Mouse (Mus musculus) lung, embryonic 14.5 days (tissue): Measurements from ENCODE around the gene Arhgap18. TPM values are rescaled to one million over a fixed set of nuclear protein-coding genes. Genes with fewer than 3 reads are reported as not detected.
A peak's percentile ranks its signal among the peaks of the same experiment; 100 is the strongest.

ENCODE experiments used
- ATAC-seq: fragments of 200-750 bp; cut with Nextera tagmentation; 2 replicates; pipeline ENCODE4 v1.8.0; 2017; ENCODE audit warnings: mild to moderate bottlenecking, moderate TSS enrichment, moderate library complexity; ENCODE audit not compliant: insufficient read depth
- DNase-seq: peaks from one replicate; pipeline ENCODE4 v3.0.0-alpha.2; 2015
- H3K27ac ChIP-seq: fragments of 300-500 bp; sonication (generic); 2 replicates; pipeline ENCODE4 v1.5.1; 2014; ENCODE audit warnings: low read depth, mild to moderate bottlenecking, moderate library complexity
- H3K27me3 ChIP-seq: fragments of 300-500 bp; sonication (generic); 2 replicates; pipeline ENCODE4 v1.6.1; 2014; ENCODE audit warnings: low read length, control low read depth; ENCODE audit not compliant: insufficient read depth
- H3K36me3 ChIP-seq: fragments of 300-500 bp; sonication (generic); 2 replicates; pipeline ENCODE4 v1.6.1; 2014; ENCODE audit warnings: control low read depth; ENCODE audit not compliant: insufficient read depth
- H3K4me1 ChIP-seq: fragments of 300-500 bp; sonication (generic); 2 replicates; pipeline ENCODE4 v1.6.1; 2014; ENCODE audit warnings: antibody characterized with exemption, control low read depth; ENCODE audit not compliant: insufficient read depth
- H3K4me2 ChIP-seq: fragments of 300-500 bp; sonication (generic); 2 replicates; pipeline ENCODE4 v1.6.1; 2014; ENCODE audit warnings: mild to moderate bottlenecking
- H3K4me3 ChIP-seq: fragments of 300-500 bp; sonication (generic); 2 replicates; pipeline ENCODE4 v1.5.1; 2014; ENCODE audit warnings: low read depth, low read length
- H3K9ac ChIP-seq: fragments of 300-500 bp; sonication (generic); 2 replicates; pipeline ENCODE4 v1.6.1; 2014
- H3K9me3 ChIP-seq: fragments of 300-500 bp; sonication (generic); 2 replicates; pipeline ENCODE4 v1.6.1; 2016; ENCODE audit warnings: low read depth, low read length, control low read depth
- CTCF ChIP-seq: IDR thresholded peaks from 2 replicates; pipeline ENCODE4 v1.5.1; 2016; ENCODE audit warnings: antibody characterized with exemption, low read depth
- WGBS: fragments of 180-500 bp; shearing (Covaris S2); extraction: QIAGEN DNeasy Blood & Tissue Kit; methylation state at CpG from one replicate; pipeline ENCODE4 v1.1.7; 2014; 5-methylcytosine and 5-hydroxymethylcytosine counted together
- polyA plus RNA-seq: library from polyadenylated mRNA; unstranded; fragments of >200 nt; fragmentation: Nextera tagmentation; extraction: Ambion mirVana; gene quantifications from 2 replicates; pipeline ENCODE4 v1.2.1, GENCODE M21; 2014

The Arhgap18 gene
- polyA plus RNA-seq, 1 experiment from 2014 or later, result 49.6 TPM

- Histone ChIP-seq H3K4me3 (no peak overlapping the region), H3K27ac (no peak overlapping the region), H3K9me3 (no peaks in the 10 kb centered on the region), H3K27me3 (no peaks in the 10 kb centered on the region), H3K9ac (no peak overlapping the region), H3K4me2 (no peak overlapping the region), H3K4me1 (no peaks in the 10 kb centered on the region), H3K36me3 (no peaks in the 10 kb centered on the region)
- 40% methylated on average over 5 of the region's 5 CpGs for WGBS
- peak; percentile 78; the same call in 1 of the 2 replicates for ATAC-seq
- DNase-seq, result peak; percentile 66
- TF ChIP-seq CTCF, result no peak
These were observed 46.4 kb downstream of the Arhgap18 start for GRCm38 (mm10) chr10:26799562-26800051.

GRCm38 (mm10) chr10:26804351-26804983, 51.2 kb downstream of the Arhgap18 start:
- no peak for DNase-seq
- no peak for ATAC-seq
- Histone ChIP-seq H3K27me3 (no peaks in the 10 kb centered on the region), H3K4me2 (no peak overlapping the region), H3K9me3 (no peaks in the 10 kb centered on the region), H3K36me3 (no peaks in the 10 kb centered on the region), H3K9ac (no peak overlapping the region), H3K4me1 (no peaks in the 10 kb centered on the region), H3K4me3 (no peak overlapping the region), H3K27ac (no peak overlapping the region)
- no peak for TF ChIP-seq CTCF
- 54% methylated on average over 5 of the region's 5 CpGs for WGBS

- TF ChIP-seq CTCF, result no peak
- Histone ChIP-seq H3K9me3 (no peaks in the 10 kb centered on the region), H3K4me3 (no peak overlapping the region), H3K4me1 (no peaks in the 10 kb centered on the region), H3K27me3 (no peaks in the 10 kb centered on the region), H3K27ac (no peak overlapping the region), H3K4me2 (no peak overlapping the region), H3K9ac (no peak overlapping the region), H3K36me3 (no peaks in the 10 kb centered on the region)
- WGBS, result 76% methylated on average over 1 of the region's 1 CpGs
- ATAC-seq (no peak), DNase-seq (no peak)
These were observed 51.8 kb downstream of the Arhgap18 start for GRCm38 (mm10) chr10:26805007-26805406.

- H3K36me3 ChIP-seq, result no peaks in the 10 kb centered on the region
- no peak for TF ChIP-seq CTCF
- no peak overlapping the region for H3K4me2 ChIP-seq
- no peak overlapping the region for H3K27ac ChIP-seq
- no peaks in the 10 kb centered on the region for H3K27me3 ChIP-seq
- WGBS, result 41% methylated on average over 3 of the region's 3 CpGs
- DNase-seq (peak; percentile 76), ATAC-seq (no peak)
- H3K9me3 ChIP-seq, result no peaks in the 10 kb centered on the region
- H3K9ac ChIP-seq, result no peak overlapping the region
- no peaks in the 10 kb centered on the region for H3K4me1 ChIP-seq
- no peak overlapping the region for H3K4me3 ChIP-seq
These were observed 52.9 kb downstream of the Arhgap18 start for GRCm38 (mm10) chr10:26806092-26806491.

- H3K9ac ChIP-seq, result no peak overlapping the region
- ATAC-seq, result no peak
- H3K27ac ChIP-seq, result no peak overlapping the region
- no peaks in the 10 kb centered on the region for H3K4me1 ChIP-seq
- no peaks in the 10 kb centered on the region for H3K27me3 ChIP-seq
- no peaks in the 10 kb centered on the region for H3K9me3 ChIP-seq
- no peak for DNase-seq
- H3K36me3 ChIP-seq, result no peaks in the 10 kb centered on the region
- H3K4me2 ChIP-seq, result no peak overlapping the region
- 83% methylated on average over 7 of the region's 7 CpGs for WGBS
- TF ChIP-seq CTCF, result no peak
- no peak overlapping the region for H3K4me3 ChIP-seq
These were observed 56.8 kb downstream of the Arhgap18 start for GRCm38 (mm10) chr10:26810059-26810458.

GRCm38 (mm10) chr10:26810810-26811209, 57.6 kb downstream of the Arhgap18 start:
- H3K27ac ChIP-seq, result no peak overlapping the region
- no peaks in the 10 kb centered on the region for H3K36me3 ChIP-seq
- no peaks in the 10 kb centered on the region for H3K27me3 ChIP-seq
- no peaks in the 10 kb centered on the region for H3K4me1 ChIP-seq
- H3K9ac ChIP-seq, result no peak overlapping the region
- no peaks in the 10 kb centered on the region for H3K9me3 ChIP-seq
- WGBS, result 70% methylated on average over 5 of the region's 5 CpGs
- ATAC-seq (no peak; the same call in 1 of the 2 replicates), DNase-seq (no peak)
- TF ChIP-seq CTCF, result no peak
- no peak overlapping the region for H3K4me3 ChIP-seq
- no peak overlapping the region for H3K4me2 ChIP-seq

- no peaks in the 10 kb centered on the region for H3K36me3 ChIP-seq
- H3K4me2 ChIP-seq, result no peak overlapping the region
- TF ChIP-seq CTCF, result no peak
- DNase-seq (no peak), ATAC-seq (no peak)
- no peak overlapping the region for H3K4me3 ChIP-seq
- H3K27me3 ChIP-seq, result no peaks in the 10 kb centered on the region
- H3K9ac ChIP-seq, result no peak overlapping the region
- whole genome bisulfite sequencing, result 31% methylated on average over 4 of the region's 4 CpGs
- no peak overlapping the region for H3K27ac ChIP-seq
- no peaks in the 10 kb centered on the region for H3K9me3 ChIP-seq
- H3K4me1 ChIP-seq, result no peaks in the 10 kb centered on the region
These were observed 58.1 kb downstream of the Arhgap18 start for GRCm38 (mm10) chr10:26811342-26811741.
